Mouse (Mus musculus) lung, postnatal 0 days (tissue): ENCODE data around the gene Smox. TPM values are rescaled to one million over a fixed set of nuclear protein-coding genes. Genes with fewer than 3 reads are reported as not detected.

Experiments
- ATAC-seq: fragments of 200-750 bp; cut with Nextera tagmentation; 2 replicates; pipeline ENCODE4 v1.8.0; 2017; ENCODE audit warnings: moderate library complexity
- DNase-seq: peaks from one replicate; pipeline ENCODE4 v3.0.0-alpha.2; 2016; ENCODE audit warnings: low spot score
- H3K27ac ChIP-seq: fragments of 300-500 bp; sonication (generic); 2 replicates; pipeline ENCODE4 v1.5.1; 2014; ENCODE audit warnings: antibody characterized with exemption, mild to moderate bottlenecking, low read length, mixed read lengths
- H3K27me3 ChIP-seq: fragments of 300-500 bp; sonication (generic); replicated peaks from 2 replicates; pipeline ENCODE4 v1.6.1; 2014; ENCODE audit warnings: low read length, mixed read lengths; ENCODE audit not compliant: insufficient read depth
- H3K36me3 ChIP-seq: fragments of 300-500 bp; sonication (generic); 2 replicates; pipeline ENCODE4 v1.6.1; 2014; ENCODE audit warnings: low read length, mixed read lengths; ENCODE audit not compliant: insufficient read depth
- H3K4me1 ChIP-seq: fragments of 300-500 bp; sonication (generic); 2 replicates; pipeline ENCODE4 v1.6.1; 2014; ENCODE audit warnings: antibody characterized with exemption, low read depth, low read length, mixed read lengths; ENCODE audit not compliant: insufficient read depth
- H3K4me2 ChIP-seq: fragments of 300-500 bp; sonication (generic); replicated peaks from 2 replicates; pipeline ENCODE4 v1.6.1; 2014; ENCODE audit warnings: low read depth, mild to moderate bottlenecking, low read length, moderate library complexity, mixed read lengths
- H3K4me3 ChIP-seq: fragments of 300-500 bp; sonication (generic); 2 replicates; pipeline ENCODE4 v1.5.1; 2014; ENCODE audit warnings: low read depth, low read length
- H3K9ac ChIP-seq: fragments of 300-500 bp; sonication (generic); replicated peaks from 2 replicates; pipeline ENCODE4 v1.6.1; 2014; ENCODE audit warnings: low read depth, mild to moderate bottlenecking
- H3K9me3 ChIP-seq: fragments of 300-500 bp; sonication (generic); 2 replicates; pipeline ENCODE4 v1.6.1; 2016; ENCODE audit warnings: low read length, mixed read lengths
- CTCF ChIP-seq: IDR thresholded peaks from 2 replicates; pipeline ENCODE4 v1.5.1; 2016; ENCODE audit warnings: antibody characterized with exemption, mild to moderate bottlenecking
- EP300 ChIP-seq: IDR thresholded peaks from 2 replicates; pipeline ENCODE4 v1.6.1; 2016; ENCODE audit warnings: antibody characterized with exemption, mild to moderate bottlenecking, control low read depth
- WGBS: fragments of 180-500 bp; shearing (Covaris S2); extraction: QIAGEN DNeasy Blood & Tissue Kit; methylation state at CpG from one replicate; pipeline ENCODE4 v1.1.7; 2014; 5-methylcytosine and 5-hydroxymethylcytosine counted together
- polyA plus RNA-seq: library from polyadenylated mRNA; unstranded; fragments of >200 nt; fragmentation: Nextera tagmentation; extraction: Ambion mirVana; gene quantifications from 2 replicates; pipeline ENCODE4 v1.2.1, GENCODE M21; 2015

Gene Smox
- polyA plus RNA-seq, 1 experiment from 2014 or later: 31.0 TPM

DNA sequence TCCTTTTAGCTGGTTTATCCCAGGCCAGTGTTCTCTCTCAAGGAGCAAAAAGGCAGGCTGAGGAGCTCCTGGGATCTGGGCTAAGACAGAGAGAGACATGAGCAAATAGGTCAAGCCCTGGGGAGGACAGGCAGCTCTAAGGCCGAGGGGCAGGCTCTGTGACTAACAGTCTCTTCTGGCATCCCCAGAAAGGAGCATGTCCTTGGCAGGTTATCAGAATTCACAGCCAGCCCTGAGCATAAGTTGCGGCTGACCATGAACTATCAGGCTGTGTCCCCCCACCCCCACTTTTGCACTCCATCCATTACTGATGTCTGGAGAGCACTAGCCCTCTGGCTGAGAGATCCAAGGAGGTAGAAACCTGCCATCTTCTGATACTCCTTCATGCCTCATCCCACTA lies 59.6 kb downstream of the Smox start:
- Histone ChIP-seq H3K27ac (no peak overlapping the region), H3K27me3 (0 out of 2 replicates have a peak, but pooled peaks cover 6% of the 10 kb centered on the region), H3K9me3 (no peaks in the 10 kb centered on the region), H3K36me3 (no peaks in the 10 kb centered on the region), H3K4me1 (peaks cover 5% of the 10 kb centered on the region; the same call in 1 of the 2 replicates), H3K4me3 (no peak overlapping the region), H3K9ac (no peak overlapping the region), H3K4me2 (no peak overlapping the region)
- TF ChIP-seq CTCF (no peak), EP300 (no peak)
- 35% methylated on average over 2 of the region's 2 CpGs for WGBS
- DNase-seq (peak; percentile 41), ATAC-seq (peak; percentile 54)

DNA sequence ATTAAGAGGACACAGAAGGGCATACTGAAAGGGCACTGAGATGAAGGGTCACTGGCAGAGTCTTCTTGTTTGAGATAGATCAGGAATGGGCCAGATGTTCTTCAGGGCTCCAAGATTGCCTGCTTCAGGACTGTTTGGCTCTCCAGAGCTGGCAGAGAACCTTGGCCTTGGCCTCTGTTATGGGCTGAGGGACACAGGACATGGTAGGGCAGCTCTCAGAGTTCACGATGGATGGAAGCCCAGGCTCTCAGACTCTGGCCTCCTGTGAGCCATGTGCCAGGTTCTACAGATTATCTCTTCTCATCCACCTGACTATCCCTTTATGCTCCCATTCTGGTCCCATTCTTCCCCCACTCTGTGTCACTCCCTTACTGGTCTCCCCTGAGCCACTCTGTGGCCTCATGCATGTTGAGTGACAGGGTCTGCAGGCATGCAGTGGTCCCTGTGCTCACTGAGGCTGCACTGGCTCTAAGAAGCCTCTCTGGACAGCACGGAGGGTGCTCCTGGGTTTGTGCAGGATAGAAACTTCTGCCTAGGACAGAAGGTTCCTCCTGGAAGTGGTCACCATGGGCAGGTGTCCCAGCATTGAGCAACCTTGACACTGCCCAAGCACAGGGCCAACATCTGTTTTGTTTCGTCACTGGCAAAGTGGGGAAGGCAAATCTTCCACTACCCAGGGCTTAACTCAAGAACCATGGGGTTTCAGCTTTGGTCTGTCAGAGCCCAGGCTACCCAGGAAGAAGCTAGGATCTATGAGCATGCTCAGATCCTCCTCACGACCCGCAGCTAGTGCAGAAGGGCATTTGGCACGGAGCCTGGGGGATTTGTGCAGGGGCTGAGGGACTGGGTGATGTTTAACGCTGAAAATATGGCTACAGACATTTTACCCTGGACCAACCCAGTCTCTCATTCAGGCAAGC lies 60.7 kb downstream of the Smox start:
- Histone ChIP-seq H3K9ac (no peak overlapping the region), H3K27ac (no peak overlapping the region), H3K27me3 (no peaks in the 10 kb centered on the region), H3K4me1 (no peaks in the 10 kb centered on the region), H3K4me2 (no peak overlapping the region), H3K9me3 (no peaks in the 10 kb centered on the region), H3K36me3 (no peaks in the 10 kb centered on the region), H3K4me3 (no peak overlapping the region)
- no peak for ATAC-seq
- 49% methylated on average over 7 of the region's 7 CpGs for WGBS
- no peak for DNase-seq
- TF ChIP-seq CTCF (no peak), EP300 (no peak)

- H3K9me3 ChIP-seq: no peaks in the 10 kb centered on the region
- no peaks in the 10 kb centered on the region for H3K4me1 ChIP-seq
- H3K4me3 ChIP-seq: no peak overlapping the region
- H3K27me3 ChIP-seq: no peaks in the 10 kb centered on the region
- no peak overlapping the region for H3K27ac ChIP-seq
- ATAC-seq (peak; percentile 26; the same call in 1 of the 2 replicates), DNase-seq (no peak)
- H3K4me2 ChIP-seq: no peak overlapping the region
- no peak overlapping the region for H3K9ac ChIP-seq
- no peak for TF ChIP-seq CTCF
- TF ChIP-seq EP300: no peak
- WGBS: 15% methylated on average over 9 of the region's 9 CpGs
- H3K36me3 ChIP-seq: no peaks in the 10 kb centered on the region
These were observed 61.6 kb downstream of the Smox start for GRCm38 (mm10) chr2:131552736-131553400.

DNA sequence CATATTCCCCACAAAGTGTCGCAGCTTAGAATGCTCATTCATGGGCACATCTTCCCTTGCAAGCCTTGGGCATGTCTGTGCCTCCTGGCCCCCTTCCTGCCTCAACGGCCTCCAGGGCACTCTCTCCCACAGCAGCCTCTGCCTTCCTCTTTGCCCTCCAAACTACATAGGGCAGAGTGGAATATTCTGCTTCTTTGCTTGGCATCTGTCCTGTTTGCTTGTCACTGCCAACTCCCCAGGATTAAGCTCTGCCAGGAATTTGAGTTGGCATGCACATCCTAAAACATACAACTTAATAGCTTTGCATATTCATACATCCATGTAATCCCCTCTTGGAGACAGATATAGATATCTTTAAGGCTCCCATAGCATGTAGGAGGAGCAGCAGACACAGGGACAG lies 66.6 kb downstream of the Smox start:
- DNase-seq (no peak), ATAC-seq (no peak)
- Histone ChIP-seq H3K4me2 (no peak overlapping the region), H3K4me3 (no peak overlapping the region), H3K27ac (no peak overlapping the region), H3K27me3 (peaks cover 33% of the 10 kb centered on the region), H3K36me3 (no peaks in the 10 kb centered on the region), H3K9ac (no peak overlapping the region), H3K9me3 (no peaks in the 10 kb centered on the region), H3K4me1 (no peaks in the 10 kb centered on the region)
- TF ChIP-seq CTCF: no peak
- 64% methylated on average over 2 of the region's 2 CpGs for WGBS

DNA sequence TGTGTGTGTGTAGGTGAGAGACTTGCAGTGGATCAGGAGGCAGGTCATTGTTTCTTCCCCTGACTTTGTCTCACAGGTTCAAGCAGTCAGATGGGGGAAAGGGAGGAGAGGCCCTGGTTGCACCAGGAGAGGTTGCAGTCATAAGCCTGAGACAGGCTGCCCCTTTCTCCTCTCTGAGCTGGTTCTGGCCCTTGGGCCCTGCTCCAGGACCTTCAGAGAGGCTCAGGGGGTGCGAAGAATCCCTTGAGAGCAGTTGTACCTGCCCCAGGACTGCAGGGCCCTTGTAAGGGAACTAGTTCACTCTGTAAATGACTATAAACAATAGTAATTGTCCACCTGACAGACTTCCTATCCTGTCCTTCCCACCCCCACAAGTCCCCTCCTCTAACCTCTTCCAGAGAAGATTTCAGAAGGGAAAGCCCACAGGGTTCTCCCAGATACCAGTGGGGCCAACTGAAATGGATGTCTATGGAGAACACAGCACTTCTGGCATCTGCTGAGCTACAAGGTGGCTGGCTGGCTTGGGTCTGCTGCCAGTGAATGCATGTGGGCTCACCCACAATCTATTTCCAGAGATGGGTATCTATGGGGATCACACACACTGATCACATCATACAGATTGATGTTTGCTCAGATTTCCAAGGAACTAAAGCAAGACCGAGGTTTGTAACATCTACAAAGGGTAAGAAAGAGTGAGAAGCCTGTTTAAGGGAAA lies 69.1 kb downstream of the Smox start:
- Histone ChIP-seq H3K4me3 (no peak overlapping the region), H3K27me3 (peaks cover 45% of the 10 kb centered on the region), H3K27ac (no peak overlapping the region), H3K4me1 (no peaks in the 10 kb centered on the region), H3K36me3 (no peaks in the 10 kb centered on the region), H3K4me2 (0 out of 2 replicates have a peak overlapping the region, but pooled peaks have one; percentile 8), H3K9me3 (no peaks in the 10 kb centered on the region), H3K9ac (no peak overlapping the region)
- ATAC-seq: no peak
- no peak for DNase-seq
- TF ChIP-seq EP300: no peak
- no peak for TF ChIP-seq CTCF
- WGBS: 43% methylated on average over 2 of the region's 2 CpGs

DNA sequence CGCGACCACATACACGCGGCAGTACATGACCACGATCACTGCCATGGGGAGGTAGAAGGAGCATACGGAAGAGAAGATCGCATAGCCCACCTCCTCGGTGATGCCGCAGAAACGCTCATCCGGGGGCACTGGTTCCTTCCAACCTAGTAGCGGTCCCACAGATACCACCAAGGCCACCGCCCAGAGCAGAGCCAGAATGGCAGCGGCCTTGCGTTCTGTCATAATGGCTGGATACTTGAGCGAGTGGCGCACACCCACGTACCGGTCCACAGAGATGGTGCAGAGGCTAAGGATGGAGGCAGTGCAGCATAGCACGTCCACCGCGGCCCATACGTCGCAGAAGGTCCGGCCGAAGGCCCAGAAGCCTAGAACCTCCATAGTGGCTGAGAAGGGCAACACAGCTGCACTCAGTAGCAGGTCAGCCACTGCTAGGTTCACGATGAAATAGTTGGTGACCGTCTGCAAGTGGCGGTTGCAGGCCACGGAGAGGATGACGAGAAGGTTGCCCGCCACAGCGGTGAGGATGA lies 70.1 kb downstream of the Smox start:
- H3K27me3 ChIP-seq: peaks cover 45% of the 10 kb centered on the region
- ATAC-seq (no peak), DNase-seq (no peak)
- H3K9me3 ChIP-seq: no peaks in the 10 kb centered on the region
- no peak overlapping the region for H3K27ac ChIP-seq
- TF ChIP-seq EP300: no peak
- no peak for TF ChIP-seq CTCF
- no peak overlapping the region for H3K9ac ChIP-seq
- H3K36me3 ChIP-seq: no peaks in the 10 kb centered on the region
- peak overlapping the region; percentile 42 for H3K4me3 ChIP-seq
- 8% methylated on average over 32 of the region's 33 CpGs for WGBS
- H3K4me2 ChIP-seq: peak overlapping the region; percentile 61; the same call in 1 of the 2 replicates
- H3K4me1 ChIP-seq: no peaks in the 10 kb centered on the region
